Mouse (Mus musculus) liver, embryonic 11.5 days (tissue): ENCODE measurements around the gene Stx18. TPM values are rescaled to one million over a fixed set of nuclear protein-coding genes. Genes with fewer than 3 reads are reported as not detected.

Experiments
- ATAC-seq: fragments of 200-750 bp; cut with Nextera tagmentation; replicated peaks from 2 replicates; pipeline ENCODE4 v1.8.0; 2017; ENCODE audit warnings: moderate number of reproducible peaks, mild to moderate bottlenecking, moderate TSS enrichment, moderate library complexity; ENCODE audit not compliant: low FRiP score
- DNase-seq: peaks from one replicate; pipeline ENCODE4 v3.0.0-alpha.2; 2017; ENCODE audit warnings: low spot score
- H3K27ac ChIP-seq: fragments of 300-500 bp; sonication (generic); 2 replicates; pipeline ENCODE4 v1.5.1; 2014; ENCODE audit warnings: mild to moderate bottlenecking, low read depth, low read length, control low read depth
- H3K27me3 ChIP-seq: fragments of 300-500 bp; sonication (generic); replicated peaks from 2 replicates; pipeline ENCODE4 v1.6.1; 2014; ENCODE audit warnings: low read length, mixed read lengths; ENCODE audit not compliant: control insufficient read depth, insufficient read depth
- H3K36me3 ChIP-seq: fragments of 300-500 bp; sonication (generic); 2 replicates; pipeline ENCODE4 v1.6.1; 2014; ENCODE audit warnings: mild to moderate bottlenecking, low read length, moderate library complexity, mixed read lengths; ENCODE audit not compliant: control insufficient read depth, insufficient read depth
- H3K4me1 ChIP-seq: fragments of 300-500 bp; sonication (generic); replicated peaks from 2 replicates; pipeline ENCODE4 v1.6.1; 2014; ENCODE audit warnings: low read length, mixed read lengths; ENCODE audit not compliant: control insufficient read depth, insufficient read depth
- H3K4me2 ChIP-seq: fragments of 300-500 bp; sonication (generic); 2 replicates; pipeline ENCODE4 v1.6.1; 2014; ENCODE audit warnings: mild to moderate bottlenecking, control low read depth, moderate library complexity
- H3K4me3 ChIP-seq: fragments of 300-500 bp; sonication (generic); 2 replicates; pipeline ENCODE4 v1.5.1; 2014; ENCODE audit warnings: low read depth, low read length, control low read depth
- H3K9ac ChIP-seq: fragments of 300-500 bp; sonication (generic); 2 replicates; pipeline ENCODE4 v1.6.1; 2014; ENCODE audit warnings: low read depth, low read length, control low read depth
- H3K9me3 ChIP-seq: fragments of 300-500 bp; sonication (generic); 2 replicates; pipeline ENCODE4 v1.6.1; 2016; ENCODE audit warnings: low read length, inconsistent platforms, mixed read lengths; ENCODE audit not compliant: control insufficient read depth
- WGBS: fragments of 180-500 bp; shearing (Covaris S2); extraction: QIAGEN DNeasy Blood & Tissue Kit; methylation state at CpG from one replicate; pipeline ENCODE4 v1.1.7; 2014; 5-methylcytosine and 5-hydroxymethylcytosine counted together
- polyA plus RNA-seq: library from polyadenylated mRNA; unstranded; fragments of >200 nt; fragmentation: Nextera tagmentation; extraction: Ambion mirVana; gene quantifications from 2 replicates; pipeline ENCODE4 v1.2.1, GENCODE M21; 2014

The Stx18 gene
- polyA plus RNA-seq, 1 experiment from 2014 or later = 30.1 TPM

GRCm38 (mm10) chr5:38153636-38154035 lies 115.1 kb downstream of the Stx18 start:
- no peaks in the 10 kb centered on the region for H3K9me3 ChIP-seq
- H3K4me2 ChIP-seq = no peak overlapping the region
- H3K36me3 ChIP-seq = no peaks in the 10 kb centered on the region
- WGBS = 76% methylated on average over 5 of the region's 5 CpGs
- H3K4me1 ChIP-seq = no peaks in the 10 kb centered on the region
- no peak overlapping the region for H3K9ac ChIP-seq
- ATAC-seq (no peak), DNase-seq (no peak)
- H3K27ac ChIP-seq = no peak overlapping the region
- H3K4me3 ChIP-seq = no peak overlapping the region
- H3K27me3 ChIP-seq = peaks cover 19% of the 10 kb centered on the region

DNA sequence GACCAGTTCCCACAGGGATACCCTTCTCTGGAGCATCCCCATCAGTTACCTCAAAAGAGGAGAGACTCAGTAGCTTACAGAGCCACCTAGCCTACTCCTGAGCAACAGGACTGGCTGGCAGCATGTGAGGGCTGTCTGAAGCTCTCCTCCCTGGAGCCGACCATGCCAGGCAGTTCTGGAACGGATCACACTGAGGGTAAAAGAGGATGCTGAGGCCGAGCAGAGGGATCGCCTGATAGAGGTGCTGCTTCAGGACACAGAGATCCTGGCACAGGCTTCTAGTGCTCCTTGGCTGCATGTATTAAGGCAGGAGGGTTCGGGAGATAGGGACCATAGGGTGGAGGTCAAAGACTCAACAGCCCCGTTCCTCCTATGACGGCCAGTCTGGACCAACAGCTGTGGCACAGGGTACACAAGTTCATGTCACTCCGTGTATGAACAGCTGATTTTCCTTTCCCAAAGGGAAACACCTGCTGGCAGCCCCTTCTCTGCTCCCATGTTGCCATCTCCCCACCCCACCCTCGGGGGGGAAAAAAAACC lies 119.0 kb downstream of the Stx18 start:
- Histone ChIP-seq H3K4me3 (no peak overlapping the region), H3K4me2 (no peak overlapping the region), H3K36me3 (no peaks in the 10 kb centered on the region), H3K4me1 (0 out of 2 replicates have a peak, but pooled peaks cover 2% of the 10 kb centered on the region), H3K27ac (no peak overlapping the region), H3K9me3 (no peaks in the 10 kb centered on the region), H3K27me3 (peaks cover 55% of the 10 kb centered on the region), H3K9ac (no peak overlapping the region)
- DNase-seq (no peak), ATAC-seq (no peak)
- WGBS = 63% methylated on average over 9 of the region's 9 CpGs

- 5% methylated on average over 17 of the region's 17 CpGs for WGBS
- no peak for DNase-seq
- ATAC-seq = 0 out of 2 replicates have a peak, but pooled peaks have one; percentile 9
- 0 out of 2 replicates have a peak, but pooled peaks cover 2% of the 10 kb centered on the region for H3K4me1 ChIP-seq
- peak overlapping the region; percentile 69 for H3K4me2 ChIP-seq
- H3K27ac ChIP-seq = no peak overlapping the region
- H3K9me3 ChIP-seq = no peaks in the 10 kb centered on the region
- H3K36me3 ChIP-seq = no peaks in the 10 kb centered on the region
- peak overlapping the region; percentile 51 for H3K4me3 ChIP-seq
- peak overlapping the region; percentile 46; the same call in 1 of the 2 replicates for H3K9ac ChIP-seq
- peaks cover 59% of the 10 kb centered on the region for H3K27me3 ChIP-seq
Measured at GRCm38 (mm10) chr5:38158501-38158946, 120.0 kb downstream of the Stx18 start.

- peak; percentile 29; the same call in 1 of the 2 replicates for ATAC-seq
Measured at GRCm38 (mm10) chr5:38158947-38159633, 120.5 kb downstream of the Stx18 start.

DNA sequence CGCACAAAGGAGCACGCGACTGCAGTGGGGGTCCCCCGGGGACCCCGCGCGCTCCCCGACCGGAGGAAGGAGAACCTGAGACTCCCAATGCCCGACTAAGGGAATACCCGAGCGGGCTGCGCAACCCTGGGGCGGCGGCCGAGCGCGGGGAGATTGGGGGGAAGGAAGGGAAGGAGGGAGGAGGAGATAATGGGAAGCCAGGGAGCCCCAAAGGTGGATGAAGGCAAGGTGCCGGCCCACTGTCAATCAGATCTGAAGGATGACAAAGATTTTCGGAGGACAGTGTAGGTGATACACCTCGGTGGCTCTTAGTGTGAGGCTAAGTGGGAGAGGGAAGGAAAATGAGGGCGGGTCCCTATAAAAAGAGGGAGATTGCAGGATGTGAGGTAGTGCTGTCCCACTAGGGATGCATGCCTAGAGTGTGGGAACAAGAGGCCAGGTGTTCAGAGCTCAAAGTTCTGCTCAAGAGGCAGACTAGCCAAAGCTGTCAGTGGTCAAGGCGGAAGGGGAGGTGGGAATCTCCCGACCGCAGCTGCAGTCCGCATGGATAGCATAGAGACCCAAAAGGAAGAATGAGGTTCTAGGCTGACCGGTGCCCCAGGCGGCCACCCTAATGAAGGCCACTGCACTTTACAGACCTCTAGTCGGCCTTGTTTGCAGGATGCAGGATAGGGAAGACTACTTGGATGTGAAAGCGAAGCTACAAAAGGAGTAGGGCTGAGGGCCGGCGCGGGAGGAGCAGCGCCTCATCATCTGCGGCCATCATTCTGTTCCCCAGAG lies 121.3 kb downstream of the Stx18 start, which contains the start of gene Nsg1:
Gene Nsg1 (minus strand): TSS at position 274 of the 780 bp plus-strand sequence.
- H3K27me3 ChIP-seq = peaks cover 59% of the 10 kb centered on the region
- H3K4me2 ChIP-seq = peak within 1 kb of the TSS; percentile 69
- DNase-seq (no peak), ATAC-seq (no peak; the same call in 1 of the 2 replicates)
- H3K36me3 ChIP-seq = no peaks in the 10 kb centered on the region
- no peak within 1 kb of the TSS for H3K27ac ChIP-seq
- WGBS = 11% methylated on average over 35 of the region's 35 CpGs
- H3K4me3 ChIP-seq = peak within 1 kb of the TSS; percentile 51
- no peaks in the 10 kb centered on the region for H3K9me3 ChIP-seq
- peak within 1 kb of the TSS; percentile 46 for H3K9ac ChIP-seq
- 0 out of 2 replicates have a peak, but pooled peaks cover 2% of the 10 kb centered on the region for H3K4me1 ChIP-seq

More at GRCm38 (mm10) chr5:38158947-38159633, 120.5 kb downstream of the Stx18 start:
- Histone ChIP-seq H3K4me3 (peak overlapping the region; percentile 51), H3K9ac (peak overlapping the region; percentile 46), H3K9me3 (no peaks in the 10 kb centered on the region), H3K27me3 (peaks cover 59% of the 10 kb centered on the region), H3K36me3 (no peaks in the 10 kb centered on the region), H3K27ac (no peak overlapping the region), H3K4me1 (0 out of 2 replicates have a peak, but pooled peaks cover 2% of the 10 kb centered on the region), H3K4me2 (peak overlapping the region; percentile 69)
- peak; percentile 51 for DNase-seq
- under 1% methylated on average over 75 of the region's 79 CpGs for WGBS

DNA sequence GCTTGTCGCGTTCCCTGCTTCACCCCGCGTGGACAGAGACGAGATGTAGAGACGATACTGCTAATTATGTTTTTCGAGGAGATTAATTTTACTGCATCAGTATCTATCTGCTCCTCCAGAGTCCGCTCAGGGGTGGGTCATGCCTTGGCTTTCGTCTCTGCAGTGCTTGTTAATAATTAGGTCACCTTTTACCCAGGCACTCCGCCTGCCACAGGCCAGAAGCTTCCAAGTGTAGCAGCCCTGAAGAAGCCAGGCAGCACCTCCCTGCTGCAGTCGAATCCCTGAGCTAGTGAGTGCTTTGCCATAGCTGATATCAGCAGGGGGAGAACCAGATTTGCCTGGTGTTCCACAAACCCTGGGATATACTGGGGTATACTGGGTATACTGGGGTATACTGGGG lies 130.0 kb downstream of the Stx18 start:
- WGBS = 72% methylated on average over 11 of the region's 11 CpGs
- no peak overlapping the region for H3K9ac ChIP-seq
- H3K36me3 ChIP-seq = no peaks in the 10 kb centered on the region
- H3K4me1 ChIP-seq = no peaks in the 10 kb centered on the region
- no peaks in the 10 kb centered on the region for H3K27me3 ChIP-seq
- no peak for ATAC-seq
- no peak overlapping the region for H3K27ac ChIP-seq
- no peak overlapping the region for H3K4me3 ChIP-seq
- no peak overlapping the region for H3K4me2 ChIP-seq
- peaks cover 3% of the 10 kb centered on the region; the same call in 1 of the 2 replicates for H3K9me3 ChIP-seq
- no peak for DNase-seq

DNA sequence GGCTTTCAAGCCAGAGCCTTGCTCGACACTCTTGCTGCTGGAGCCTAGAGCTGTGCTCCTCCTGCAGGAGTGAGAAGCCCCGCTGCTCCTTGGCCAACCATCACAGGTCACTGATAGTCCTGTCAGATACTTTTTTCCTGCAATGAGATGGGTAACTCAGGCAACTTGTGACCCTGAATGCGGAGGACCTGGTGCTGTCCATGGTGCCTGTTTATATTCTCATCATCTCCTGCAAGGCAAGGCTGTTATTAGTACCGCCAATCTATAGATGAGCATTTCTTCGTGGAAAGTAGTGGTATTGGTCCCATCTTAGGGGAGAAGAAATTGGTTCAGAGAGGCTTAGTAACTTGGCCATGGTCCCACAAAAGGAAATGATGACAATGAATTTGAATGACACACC lies 135.2 kb downstream of the Stx18 start:
- Histone ChIP-seq H3K4me1 (no peaks in the 10 kb centered on the region), H3K4me3 (no peak overlapping the region), H3K4me2 (no peak overlapping the region), H3K36me3 (no peaks in the 10 kb centered on the region), H3K9ac (no peak overlapping the region), H3K27me3 (no peaks in the 10 kb centered on the region), H3K27ac (no peak overlapping the region), H3K9me3 (peaks cover 3% of the 10 kb centered on the region; the same call in 1 of the 2 replicates)
- ATAC-seq (no peak), DNase-seq (no peak)
- 34% methylated on average over 5 of the region's 5 CpGs for WGBS

DNA sequence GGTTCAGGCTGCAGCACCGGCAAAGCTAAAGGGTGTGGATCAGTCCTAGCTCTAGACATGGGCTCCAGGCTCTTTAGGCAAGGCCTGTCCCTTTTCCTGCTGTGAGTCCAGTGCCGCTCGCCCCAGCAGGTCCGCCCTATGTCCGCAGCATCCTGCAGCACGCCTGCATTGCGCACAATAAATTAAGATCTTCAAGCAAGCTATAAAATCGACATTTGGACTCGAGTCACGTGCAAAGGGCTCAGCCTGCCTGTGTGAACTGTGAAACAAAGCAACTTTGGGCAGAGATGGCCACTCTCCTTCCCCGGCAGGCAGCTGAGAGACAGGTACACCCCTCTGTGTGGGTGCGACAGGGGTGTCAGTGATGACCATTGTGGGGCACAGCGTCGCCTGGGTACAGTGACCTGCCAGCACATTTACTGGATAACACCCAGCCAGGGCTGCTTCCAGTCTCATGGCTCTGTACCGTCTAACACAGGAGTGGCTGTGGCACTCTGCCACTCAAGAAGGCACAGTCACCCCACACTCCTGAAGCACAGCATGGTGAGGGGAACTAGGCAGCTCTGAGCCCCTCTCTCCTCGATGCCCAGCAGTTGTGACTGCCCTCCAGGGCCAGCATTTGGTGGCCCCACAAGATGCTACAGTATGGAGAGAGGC lies 135.8 kb downstream of the Stx18 start:
- Histone ChIP-seq H3K27me3 (no peaks in the 10 kb centered on the region), H3K27ac (no peak overlapping the region), H3K4me2 (no peak overlapping the region), H3K9me3 (peaks cover 3% of the 10 kb centered on the region; the same call in 1 of the 2 replicates), H3K4me1 (no peaks in the 10 kb centered on the region), H3K9ac (no peak overlapping the region), H3K36me3 (no peaks in the 10 kb centered on the region), H3K4me3 (no peak overlapping the region)
- DNase-seq (no peak), ATAC-seq (no peak)
- 80% methylated on average over 16 of the region's 16 CpGs for WGBS
